Comparison of ENCODE assay signal across 10 mouse cellular contexts in the genomic region with DNA sequence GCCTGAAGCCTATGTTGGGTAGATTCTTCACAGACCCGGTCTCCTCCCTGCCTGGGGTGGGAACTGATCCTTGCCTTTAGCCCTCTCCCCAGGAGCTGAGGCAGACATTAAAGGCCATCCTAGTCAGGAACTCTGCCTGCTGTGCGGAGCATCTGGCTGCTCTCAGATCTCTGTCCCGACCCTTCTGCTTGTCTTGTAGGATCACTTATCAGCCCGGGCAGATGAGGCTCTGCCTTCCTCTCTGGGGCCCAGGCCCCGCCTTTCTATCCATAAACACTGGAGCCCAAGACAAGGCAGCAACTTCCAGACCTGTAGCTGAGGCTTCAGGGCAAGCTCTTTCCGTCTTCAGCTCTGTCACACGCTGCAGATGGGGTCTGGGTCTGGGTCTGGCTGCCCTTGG. TPM values are rescaled to one million over a fixed set of nuclear protein-coding genes. Genes with fewer than 3 reads are reported as not detected.
DNase-seq lines count a peak whose midpoint lies in the region; ATAC-seq and TF ChIP-seq lines count a peak whose summit lies in the region.
"Had no signal": no experiment of that assay in that cellular context is flagged by ENCODE, and none has a peak within 500 bp of the region (broad histone marks: within the 10 kb centered on the region; RNA-seq: fewer than 3 reads in every experiment).

No protein-coding gene starts in this region.

- WGBS in kidney, postnatal 0 days = 39% methylated on average over 7 of the region's 7 CpGs
- 24% methylated on average over 7 of the region's 7 CpGs for WGBS in liver, postnatal 0 days (ENCODE audit: insufficient replicate concordance)

- no peaks in the 10 kb centered on the region for H3K9me3 ChIP-seq in kidney, postnatal 0 days (replicated peaks; ENCODE audit: low read length)
- no peaks in the 10 kb centered on the region for H3K9me3 ChIP-seq in liver, postnatal 0 days (ENCODE audit: low read length)
- H3K9me3 ChIP-seq: forebrain, embryonic 15.5 days had no signal

- no peak overlapping the region for H3K9ac ChIP-seq in kidney, postnatal 0 days (ENCODE audit: low read depth, low read length)
- H3K9ac ChIP-seq in liver, postnatal 0 days (replicated peaks) = 0 out of 2 replicates have a peak overlapping the region, but pooled peaks have one; percentile 16
- H3K9ac ChIP-seq: forebrain, embryonic 15.5 days had no signal

- peaks cover 3% of the 10 kb centered on the region; the same call in 1 of the 2 replicates for H3K4me1 ChIP-seq in kidney, postnatal 0 days (replicated peaks; ENCODE audit: insufficient read depth, low read length)
- peaks cover 19% of the 10 kb centered on the region for H3K4me1 ChIP-seq in liver, postnatal 0 days (ENCODE audit: insufficient read depth)
- H3K4me1 ChIP-seq: forebrain, embryonic 15.5 days had no signal

- no peaks in the 10 kb centered on the region for H3K36me3 ChIP-seq in kidney, postnatal 0 days (ENCODE audit: insufficient read depth, low read length)
- no peaks in the 10 kb centered on the region for H3K36me3 ChIP-seq in liver, postnatal 0 days (replicated peaks; ENCODE audit: insufficient read depth, low read length)
- H3K36me3 ChIP-seq: forebrain, embryonic 15.5 days had no signal

- no peak overlapping the region for H3K4me3 ChIP-seq in kidney, postnatal 0 days (replicated peaks; ENCODE audit: low read depth, low read length)
- no peak overlapping the region for H3K4me3 ChIP-seq in liver, postnatal 0 days (ENCODE audit: low read depth, low read length)
- H3K4me3 ChIP-seq: forebrain, embryonic 15.5 days had no signal

- DNase-seq in kidney, postnatal 0 days (ENCODE audit: low spot score) = peak; percentile 21
- no peak for DNase-seq in kidney, postnatal 36 days
- peak; percentile 27 for DNase-seq in R1 (ENCODE audit: low read depth, low spot score)
- DNase-seq in embryo, embryonic 9.5 days (ENCODE audit: extremely low spot score) = peak; percentile 51
- DNase-seq in liver, postnatal 0 days = peak; percentile 56
- no peak for DNase-seq in urinary bladder, postnatal 4 days (ENCODE audit: low spot score in 2 of 2)
- DNase-seq in frontal cortex, postnatal 25 days (ENCODE audit: low spot score in 2 of 2) = no peak
- DNase-seq: cerebellum, adult 11 months; heart, postnatal 14 days had no signal

- no peak for ATAC-seq in kidney, postnatal 0 days (replicated peaks; ENCODE audit: low FRiP score, low read depth)
- ATAC-seq in liver, postnatal 0 days = peak; percentile 95
- ATAC-seq: forebrain, embryonic 15.5 days had no signal

- TF ChIP-seq EP300 in liver, postnatal 0 days (IDR thresholded peaks at IDR 0.05; ENCODE audit: low read depth) = peak; percentile 84

- H3K4me2 ChIP-seq in kidney, postnatal 0 days (ENCODE audit: low read length) = no peak overlapping the region
- H3K4me2 ChIP-seq in liver, postnatal 0 days (ENCODE audit: low read depth, low read length) = peak overlapping the region; percentile 51
- H3K4me2 ChIP-seq: forebrain, embryonic 15.5 days had no signal

- no peak for TF ChIP-seq CTCF in kidney, postnatal 0 days (IDR thresholded peaks at IDR 0.05; ENCODE audit: low read depth)
- no peak for TF ChIP-seq CTCF in liver, postnatal 0 days (IDR thresholded peaks at IDR 0.05; ENCODE audit: low read depth)

- no peaks in the 10 kb centered on the region for H3K27me3 ChIP-seq in kidney, postnatal 0 days (ENCODE audit: insufficient read depth, low read length)
- no peaks in the 10 kb centered on the region for H3K27me3 ChIP-seq in liver, postnatal 0 days (ENCODE audit: insufficient read depth, low read length)
- H3K27me3 ChIP-seq: forebrain, embryonic 15.5 days had no signal

- H3K27ac ChIP-seq in kidney, postnatal 0 days = no peak overlapping the region
- 0 out of 2 replicates have a peak overlapping the region, but pooled peaks have one; percentile 34 for H3K27ac ChIP-seq in liver, postnatal 0 days (ENCODE audit: low read depth)
- H3K27ac ChIP-seq: forebrain, embryonic 15.5 days had no signal

RNA-seq across cellular contexts. Expression of a gene that starts 28.8 kb away (rescaled TPM):
- 48.1 and 50.2 TPM in 2 replicates for polyA plus RNA-seq in kidney, postnatal 0 days (2015; fragmentation: Nextera tagmentation; extraction: Ambion mirVana)
- polyA plus RNA-seq in liver, postnatal 0 days (2015; fragmentation: Nextera tagmentation; extraction: Ambion mirVana) = 14.6 and 18.1 TPM in 2 replicates

Comparison
In these comparisons a context has a peak if more than half of its experiments do, and no peak if none do; other contexts are left out.
1. DNase-seq: peak in kidney, postnatal 0 days (single experiment), R1 (single experiment), embryo, embryonic 9.5 days (single experiment) and liver, postnatal 0 days (single experiment); none in kidney, postnatal 36 days (0 of 2), urinary bladder, postnatal 4 days (0 of 2) and frontal cortex, postnatal 25 days (0 of 2).